12 mouse cellular contexts compared by ENCODE assay signal in the genomic region with DNA sequence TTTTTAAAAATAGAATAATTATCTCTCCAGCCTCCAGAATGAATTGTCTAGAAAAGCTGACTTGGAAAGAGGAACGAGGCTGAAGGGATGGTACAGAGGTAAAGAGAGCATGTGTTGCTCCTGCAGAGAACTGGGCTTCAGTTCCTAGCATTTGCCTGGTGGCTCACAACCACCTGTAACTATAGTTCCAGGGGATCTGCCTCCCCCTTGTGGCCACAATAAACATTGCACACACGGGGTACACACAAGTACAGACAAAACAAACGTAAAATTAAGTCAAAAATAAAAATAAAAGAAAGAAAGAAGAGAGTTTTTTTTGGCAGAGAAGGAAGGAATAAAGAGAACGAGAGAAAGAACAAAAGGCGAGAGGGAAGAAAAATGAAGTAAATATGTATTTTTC. TPM values are rescaled to one million over a fixed set of nuclear protein-coding genes. Genes with fewer than 3 reads are reported as not detected.
DNase-seq lines count a peak whose midpoint lies in the region; TF ChIP-seq lines count a peak whose summit lies in the region.
"Had no signal": no experiment of that assay in that cellular context is flagged by ENCODE, and none has a peak within 500 bp of the region (broad histone marks: within the 10 kb centered on the region; RNA-seq: fewer than 3 reads in every experiment).

No protein-coding gene starts in this region.

- H3K4me1 ChIP-seq in E14TG2a.4 (replicated peaks; ENCODE audit: low read depth, low read length), result no peaks in the 10 kb centered on the region
- no peaks in the 10 kb centered on the region for H3K4me1 ChIP-seq in small intestine, adult 2 months (ENCODE audit: control insufficient read depth, insufficient read depth, insufficient read length, low read length)
- H3K4me1 ChIP-seq: heart, embryonic 13.5 days had no signal

- H3K27me3 ChIP-seq in E14TG2a.4 (ENCODE audit: insufficient read depth, low read length), result no peaks in the 10 kb centered on the region
- H3K27me3 ChIP-seq in small intestine, adult 2 months (ENCODE audit: control insufficient read depth, insufficient read depth, low read length), result no peaks in the 10 kb centered on the region
- H3K27me3 ChIP-seq: heart, embryonic 13.5 days had no signal

- no peaks in the 10 kb centered on the region for H3K9me3 ChIP-seq in E14TG2a.4 (ENCODE audit: low read length)
- H3K9me3 ChIP-seq: heart, embryonic 13.5 days had no signal

- WGBS in small intestine, adult 2 months, result 91% methylated on average over 5 of the region's 5 CpGs

- no peak overlapping the region for H3K27ac ChIP-seq in left cerebral cortex, adult 2 months
- no peak overlapping the region for H3K27ac ChIP-seq in small intestine, adult 2 months (ENCODE audit: insufficient read depth, low read depth, low read length)
- H3K27ac ChIP-seq: heart, embryonic 13.5 days; macrophage had no signal

- TF ChIP-seq POLR2A in small intestine, adult 2 months (IDR thresholded peaks at IDR 0.05; ENCODE audit: low read depth, low read length), result no peak

- intact Hi-C loops in left cerebral cortex, adult 2 months (cut with DNase I), result no loop called here
- intact Hi-C loops in left cerebral cortex, postnatal 10 days (cut with DNase I), result no loop called here

- H3K36me3 ChIP-seq in E14TG2a.4 (ENCODE audit: insufficient read depth, low read length), result no peaks in the 10 kb centered on the region
- no peaks in the 10 kb centered on the region for H3K36me3 ChIP-seq in small intestine, adult 2 months (ENCODE audit: control insufficient read depth, insufficient read depth, low read length)
- H3K36me3 ChIP-seq: heart, embryonic 13.5 days had no signal

- no peak for DNase-seq in left cerebral cortex, adult 2 months (ENCODE audit: extremely low spot score in 1 of 2, low spot score in 2 of 2)
- DNase-seq in left cerebral cortex, adult 11 months (ENCODE audit: low spot score), result no peak
- peak; percentile 2 for DNase-seq in NIH3T3 (ENCODE audit: low read depth)
- no peak for DNase-seq in retina, postnatal 1 day
- no peak for DNase-seq in left cerebral cortex, postnatal 10 days (ENCODE audit: extremely low spot score in 1 of 2, low spot score in 2 of 2)
- DNase-seq: cerebellum, postnatal 36 days had no signal

- no peak overlapping the region for H3K4me3 ChIP-seq in left cerebral cortex, adult 2 months
- no peak overlapping the region for H3K4me3 ChIP-seq in E14TG2a.4 (replicated peaks; ENCODE audit: low read length)
- H3K4me3 ChIP-seq in small intestine, adult 2 months (ENCODE audit: low read depth, low read length), result no peak overlapping the region
- H3K4me3 ChIP-seq: heart, embryonic 13.5 days; myocyte had no signal

- peak; percentile 19 for TF ChIP-seq CTCF in left cerebral cortex, adult 2 months (IDR thresholded peaks at IDR 0.05)
- TF ChIP-seq CTCF in E14TG2a.4 (conservative IDR thresholded peaks at IDR 0.05; ENCODE audit: low read length), result peak; percentile 94
- TF ChIP-seq CTCF in small intestine, adult 2 months (IDR thresholded peaks at IDR 0.05; ENCODE audit: extremely low read depth, insufficient read length, insufficient replicate concordance, low read depth, low read length), result peak; percentile 31; the same call in 1 of the 2 replicates

RNA-seq across cellular contexts. Expression of a gene that starts 45.4 kb away (rescaled TPM):
- not detected for total RNA-seq in left cerebral cortex, adult 2 months (2021)
- 13.4 and 33.9 TPM in 2 replicates for polyA plus RNA-seq in small intestine, adult 2 months (2012; rRNA removed)
- total RNA-seq in left cerebral cortex, postnatal 10 days (2021), result not detected
- polyA plus RNA-seq: heart, embryonic 13.5 days; limb, embryonic 11.5 days; macrophage; myocyte had no signal

Comparison
In these comparisons a context has a peak if more than half of its experiments do, and no peak if none do; other contexts are left out.
1. CTCF ChIP-seq: peak in every context shown above with its lines; median percentile 94 in E14TG2a.4; 31 in small intestine, adult 2 months; 19 in left cerebral cortex, adult 2 months.